Mouse (Mus musculus) layer of hippocampus, adult 2 months (tissue): ENCODE data around the gene Stard10. TPM values are rescaled to one million over a fixed set of nuclear protein-coding genes. Genes with fewer than 3 reads are reported as not detected.

Experiments used
- DNase-seq, 2 experiments: peaks; one replicate each; pipeline ENCODE4 v3.0.0; 2022; ENCODE audit warnings: low spot score in 2 of 2
- H3K27ac ChIP-seq: fragments of 200-600 bp; 2 replicates; pipeline ENCODE4 v1.8.1; 2022
- H3K4me3 ChIP-seq: fragments of 200-600 bp; 2 replicates; pipeline ENCODE4 v1.8.1; 2022; ENCODE audit warnings: mild to moderate bottlenecking
- CTCF ChIP-seq: fragments of 200-600 bp; conservative IDR thresholded peaks from 2 replicates; pipeline ENCODE4 v1.8.1; 2022; ENCODE audit warnings: antibody characterized with exemption, mild to moderate bottlenecking, moderate library complexity
- total RNA-seq, 2 experiments: library from RNA; stranded (reverse); gene quantifications; 2 replicates each; pipeline ENCODE4 v1.2.3; 2021

The Stard10 gene
- total RNA-seq, 2 experiments from 2014 or later = 23.6 to 24.6 TPM

- no peak for TF ChIP-seq CTCF
- no peak for DNase-seq
Observed at GRCm38 (mm10) chr7:101391909-101392479, 75.1 kb downstream of the Stard10 start.

GRCm38 (mm10) chr7:101393015-101393414 is 76.1 kb downstream of the Stard10 start:
- no peak overlapping the region for H3K4me3 ChIP-seq
- no peak for DNase-seq
- H3K27ac ChIP-seq = no peak overlapping the region
- TF ChIP-seq CTCF = no peak

More at GRCm38 (mm10) chr7:101391909-101392479, 75.1 kb downstream of the Stard10 start:
- no peak overlapping the region for H3K27ac ChIP-seq
- no peak overlapping the region for H3K4me3 ChIP-seq

- no peak for TF ChIP-seq CTCF
- no peak for DNase-seq
- Histone ChIP-seq H3K4me3 (no peak overlapping the region), H3K27ac (no peak overlapping the region)
Observed at GRCm38 (mm10) chr7:101393694-101394504, 77.0 kb downstream of the Stard10 start.

GRCm38 (mm10) chr7:101394569-101394968 is 77.7 kb downstream of the Stard10 start:
- DNase-seq = no peak
- TF ChIP-seq CTCF = no peak
- no peak overlapping the region for H3K4me3 ChIP-seq
- no peak overlapping the region for H3K27ac ChIP-seq

GRCm38 (mm10) chr7:101395471-101395870 is 78.6 kb downstream of the Stard10 start:
- TF ChIP-seq CTCF = no peak
- DNase-seq = no peak

More at GRCm38 (mm10) chr7:101395471-101395870, 78.6 kb downstream of the Stard10 start:
- H3K27ac ChIP-seq = no peak overlapping the region
- no peak overlapping the region for H3K4me3 ChIP-seq

Other genes starting within 250 kb of the Stard10 start
- 10 to 100 TPM; 38.5 to 41.2 TPM for gene Fchsd2, start 224.2 kb upstream of the Stard10 start, total RNA-seq
- gene Atg16l2, start 14.8 kb upstream of the Stard10 start, total RNA-seq = 10 to 100 TPM; 37.9 to 47.8 TPM
- 10 to 100 TPM; 19.2 to 20.0 TPM for gene Arap1, start 31.0 kb downstream of the Stard10 start, total RNA-seq
- 1 to 10 TPM in 1 of 2 experiments, not detected in 1; 2.4 TPM for gene Gm45837, start 93.8 kb downstream of the Stard10 start, total RNA-seq
- 100 to 1,000 TPM; 300 to 318 TPM for gene Pde2a, start 104.6 kb downstream of the Stard10 start, total RNA-seq